Mouse (Mus musculus): ENCODE results near the gene Prps1l1.

Gene Prps1l1

DNA sequence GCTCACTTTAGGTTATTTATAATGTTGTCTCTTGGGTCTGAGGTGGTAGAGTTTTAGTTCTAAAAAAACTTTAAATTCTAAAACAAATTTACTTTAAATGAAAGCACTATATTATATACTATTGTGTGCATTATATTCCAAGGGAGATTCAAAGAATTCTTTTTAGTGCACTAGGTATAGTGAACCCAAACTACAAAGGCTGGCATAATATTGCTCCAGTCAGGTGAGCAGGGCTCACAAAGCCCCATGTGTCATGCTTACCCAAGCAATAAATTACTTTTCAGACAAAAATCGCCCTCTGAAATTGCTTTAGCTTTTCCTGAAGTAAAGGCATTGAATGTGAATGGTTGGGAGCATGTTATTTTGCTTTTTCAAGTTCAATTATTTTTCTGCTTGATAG, 43.0 kb downstream of the Prps1l1 start:
- no peak for DNase-seq
